Mouse (Mus musculus) bone marrow, adult 2 months (tissue): ENCODE results near the gene Anks1b. TPM values are rescaled to one million over a fixed set of nuclear protein-coding genes. Genes with fewer than 3 reads are reported as not detected.
"Not testable (repeated sequence)": the region's sequence is repeated elsewhere in the genome, so short reads cannot be mapped to it uniquely, and the experiment has no call there.

Experiments
- H3K27ac ChIP-seq: fragments of 200-500 bp; 2 replicates; pipeline ENCODE4 v1.5.1; 2012; ENCODE audit warnings: low read depth, mild to moderate bottlenecking, control low read depth, inconsistent platforms, low read length; ENCODE audit not compliant: control insufficient read depth, poor library complexity, insufficient read depth
- H3K4me1 ChIP-seq: fragments of 200-500 bp; 2 replicates; pipeline ENCODE4 v1.6.1; 2011; ENCODE audit warnings: low read length; ENCODE audit not compliant: control insufficient read depth, insufficient read depth
- H3K4me3 ChIP-seq: fragments of 200-500 bp; replicated peaks from 2 replicates; pipeline ENCODE3; 2011; ENCODE audit warnings: mild to moderate bottlenecking, low read depth, low read length, control low read depth; ENCODE audit not compliant: control insufficient read depth
- CTCF ChIP-seq: fragments of 200-500 bp; IDR thresholded peaks from 2 replicates; pipeline ENCODE4 v1.5.1; 2011; ENCODE audit warnings: low read length, control low read depth; ENCODE audit not compliant: control insufficient read depth, insufficient read depth
- POLR2A ChIP-seq: fragments of 200-500 bp; IDR thresholded peaks from 2 replicates; pipeline ENCODE4 v1.6.1; 2011; ENCODE audit warnings: low read depth, mild to moderate bottlenecking, control low read depth, low read length, borderline replicate concordance; ENCODE audit not compliant: control insufficient read depth
- WGBS: fragments of 180-500 bp; shearing (Covaris S2); methylation state at CpG from one replicate; pipeline ENCODE4 v1.1.7; 2018; 5-methylcytosine and 5-hydroxymethylcytosine counted together
- polyA plus RNA-seq: library from polyadenylated mRNA; stranded (reverse); fragments of >200 nt; gene quantifications from 2 replicates; pipeline ENCODE4 v1.2.4, GENCODE M21; 2011; ENCODE audit warnings: low replicate concordance; ENCODE audit not compliant: missing spikeins, insufficient read depth, insufficient read length

Anks1b gene
- polyA plus RNA-seq, 1 experiment: not detected

- no peak overlapping the region for H3K27ac ChIP-seq
- 85% methylated on average over 7 of the region's 7 CpGs for WGBS
- H3K4me1 ChIP-seq: no peaks in the 10 kb centered on the region
- no peak overlapping the region for H3K4me3 ChIP-seq
- TF ChIP-seq CTCF (no peak), POLR2A (no peak)
These were observed 756.9 kb downstream of the Anks1b start for GRCm38 (mm10) chr10:90630099-90630698.

GRCm38 (mm10) chr10:90630794-90631193, 757.5 kb downstream of the Anks1b start:
- H3K27ac ChIP-seq, H3K4me1 ChIP-seq, H3K4me3 ChIP-seq: not testable (repeated sequence)
- 68% methylated on average over 3 of the region's 3 CpGs for WGBS

- Histone ChIP-seq H3K4me1 (no peaks in the 10 kb centered on the region), H3K27ac (no peak overlapping the region), H3K4me3 (no peak overlapping the region)
- 85% methylated on average over 4 of the region's 4 CpGs for WGBS
- no peak for TF ChIP-seq POLR2A
- no peak for TF ChIP-seq CTCF
These were observed 764.0 kb downstream of the Anks1b start for GRCm38 (mm10) chr10:90637352-90637751.

GRCm38 (mm10) chr10:90649681-90650080, 776.4 kb downstream of the Anks1b start:
- Histone ChIP-seq H3K27ac (no peak overlapping the region), H3K4me3 (no peak overlapping the region), H3K4me1 (no peaks in the 10 kb centered on the region)
- WGBS: 65% methylated on average over 2 of the region's 2 CpGs
- TF ChIP-seq CTCF: no peak
- TF ChIP-seq POLR2A: no peak

- Histone ChIP-seq H3K4me1 (no peaks in the 10 kb centered on the region), H3K27ac (no peak overlapping the region), H3K4me3 (no peak overlapping the region)
- TF ChIP-seq CTCF (no peak), POLR2A (no peak)
- WGBS: 69% methylated on average over 7 of the region's 7 CpGs
These were observed 784.3 kb downstream of the Anks1b start for GRCm38 (mm10) chr10:90657416-90658120.

- no peak overlapping the region for H3K4me3 ChIP-seq
These were observed 793.4 kb downstream of the Anks1b start for GRCm38 (mm10) chr10:90666746-90667145.

DNA sequence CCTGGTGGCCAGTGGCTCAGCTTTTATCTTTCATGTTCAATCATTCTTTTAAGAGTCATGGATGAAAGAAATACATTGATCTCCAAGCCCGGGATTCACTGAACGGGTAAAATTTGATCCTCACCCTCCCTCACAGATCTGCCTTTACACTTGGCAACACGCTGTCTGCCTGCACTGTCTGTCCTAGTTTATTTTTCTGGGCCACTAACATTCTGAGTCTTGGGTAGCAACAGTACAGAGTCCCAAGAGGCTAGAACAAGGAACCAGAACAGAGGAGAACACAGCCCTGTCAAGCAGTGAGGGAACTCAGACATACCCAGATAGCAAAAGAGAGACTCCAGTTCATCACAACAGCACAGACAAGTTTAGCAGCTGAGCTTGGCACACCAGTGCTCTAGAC, 797.0 kb downstream of the Anks1b start:
- TF ChIP-seq POLR2A (no peak), CTCF (no peak)
- H3K4me3 ChIP-seq: no peak overlapping the region
- H3K27ac ChIP-seq: no peak overlapping the region
- no peaks in the 10 kb centered on the region for H3K4me1 ChIP-seq
- WGBS: 79% methylated on average over 3 of the region's 3 CpGs

More at GRCm38 (mm10) chr10:90666746-90667145, 793.4 kb downstream of the Anks1b start:
- Histone ChIP-seq H3K27ac (no peak overlapping the region), H3K4me1 (no peaks in the 10 kb centered on the region)
- TF ChIP-seq CTCF: no peak
- no peak for TF ChIP-seq POLR2A
- WGBS: 73% methylated on average over 2 of the region's 2 CpGs

DNA sequence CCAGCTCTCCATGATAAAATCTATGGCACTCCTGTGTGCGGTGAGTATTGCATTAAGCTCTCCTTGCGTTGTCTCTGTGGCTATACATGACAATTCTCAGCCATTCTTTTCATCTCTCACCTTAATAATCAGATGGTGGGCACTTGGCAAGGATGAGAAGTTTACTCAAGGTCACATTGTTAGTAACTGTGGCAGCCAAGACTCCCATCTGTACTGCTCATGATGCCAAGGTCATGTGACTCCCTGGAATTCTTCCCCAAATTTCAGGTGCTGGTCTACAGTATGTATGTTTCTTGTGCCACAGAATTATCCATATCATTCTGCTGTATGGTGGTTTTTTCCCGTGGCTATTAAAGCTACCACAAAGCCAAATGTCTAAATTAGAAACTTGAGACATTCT, 798.8 kb downstream of the Anks1b start:
- no peak overlapping the region for H3K4me3 ChIP-seq
- WGBS: 67% methylated on average over 3 of the region's 3 CpGs
- no peaks in the 10 kb centered on the region for H3K4me1 ChIP-seq
- TF ChIP-seq POLR2A: no peak
- no peak for TF ChIP-seq CTCF
- no peak overlapping the region for H3K27ac ChIP-seq
